14 mouse cellular contexts compared by ENCODE assay signal in genomic region chr6:29650170-29650549, GRCm38 (mm10). TPM values are rescaled to one million over a fixed set of nuclear protein-coding genes. Genes with fewer than 3 reads are reported as not detected.
DNase-seq lines count a peak whose midpoint lies in the region; ATAC-seq lines count a peak whose summit lies in the region.
"Had no signal": no experiment of that assay in that cellular context is flagged by ENCODE, and none has a peak within 500 bp of the region (broad histone marks: within the 10 kb centered on the region; RNA-seq: fewer than 3 reads in every experiment).

No protein-coding gene starts in this region.

- H3K9me3 ChIP-seq in kidney, embryonic 15.5 days (replicated peaks) = no peaks in the 10 kb centered on the region
- H3K9me3 ChIP-seq in neural tube, embryonic 12.5 days = no peaks in the 10 kb centered on the region
- H3K9me3 ChIP-seq: embryonic facial prominence, embryonic 13.5 days; forebrain, embryonic 13.5 days; liver, embryonic 13.5 days; megakaryocyte, embryonic 14.5 days; neural tube, embryonic 13.5 days had no signal

- ATAC-seq in kidney, embryonic 15.5 days (replicated peaks; ENCODE audit: low FRiP score) = 0 out of 2 replicates have a peak, but pooled peaks have one; percentile 29
- 0 out of 2 replicates have a peak, but pooled peaks have one; percentile 25 for ATAC-seq in neural tube, embryonic 12.5 days (ENCODE audit: low FRiP score, low read depth)
- peak; percentile 53 to 57; a peak in 3 of 4 replicates for ATAC-seq in hematopoietic stem cell, adult 5-6 weeks (replicated peaks in 1 of 2; ENCODE audit: insufficient read depth in 1 of 2, low FRiP score in 2 of 2, low TSS enrichment in 1 of 2, low read depth in 1 of 2, poor library complexity in 2 of 2, severe bottlenecking in 2 of 2)

- H3K4me1 ChIP-seq in kidney, embryonic 15.5 days = peaks cover 2% of the 10 kb centered on the region
- H3K4me1 ChIP-seq in neural tube, embryonic 12.5 days = no peaks in the 10 kb centered on the region
- H3K4me1 ChIP-seq: forebrain, embryonic 13.5 days; neural tube, embryonic 13.5 days had no signal

- H3K36me3 ChIP-seq in kidney, embryonic 15.5 days = no peaks in the 10 kb centered on the region
- H3K36me3 ChIP-seq in neural tube, embryonic 12.5 days = no peaks in the 10 kb centered on the region
- H3K36me3 ChIP-seq: embryonic facial prominence, embryonic 13.5 days; liver, embryonic 13.5 days; neural tube, embryonic 13.5 days had no signal

- DNase-seq in kidney, adult 8-10 months = no peak
- no peak for DNase-seq in neural tube, embryonic 10.5 days (ENCODE audit: extremely low spot score, low spot score)
- DNase-seq in heart, postnatal 25 days (ENCODE audit: low spot score) = no peak
- no peak for DNase-seq in right cerebral cortex, postnatal 14 days

- no peaks in the 10 kb centered on the region for H3K27me3 ChIP-seq in kidney, embryonic 15.5 days
- H3K27me3 ChIP-seq in neural tube, embryonic 12.5 days (replicated peaks) = no peaks in the 10 kb centered on the region
- H3K27me3 ChIP-seq: embryonic facial prominence, embryonic 13.5 days; neural tube, embryonic 13.5 days had no signal

- H3K9ac ChIP-seq in kidney, embryonic 15.5 days = no peak overlapping the region
- no peak overlapping the region for H3K9ac ChIP-seq in neural tube, embryonic 12.5 days
- H3K9ac ChIP-seq: embryonic facial prominence, embryonic 13.5 days; forebrain, embryonic 13.5 days; liver, embryonic 13.5 days; neural tube, embryonic 13.5 days had no signal

- no peak overlapping the region for H3K27ac ChIP-seq in kidney, embryonic 15.5 days
- H3K27ac ChIP-seq in neural tube, embryonic 12.5 days = no peak overlapping the region
- H3K27ac ChIP-seq: embryonic facial prominence, embryonic 13.5 days; forebrain, embryonic 13.5 days; hindbrain, postnatal 0 days; liver, embryonic 13.5 days; neural tube, embryonic 13.5 days had no signal

- intact Hi-C loops in heart, postnatal 25 days (cut with DNase I) = no loop called here

- H3K4me2 ChIP-seq in kidney, embryonic 15.5 days = no peak overlapping the region
- no peak overlapping the region for H3K4me2 ChIP-seq in neural tube, embryonic 12.5 days (replicated peaks)
- H3K4me2 ChIP-seq: embryonic facial prominence, embryonic 13.5 days; forebrain, embryonic 13.5 days; heart, embryonic 11.5 days; liver, embryonic 13.5 days; neural tube, embryonic 13.5 days had no signal

- H3K4me3 ChIP-seq in kidney, embryonic 15.5 days (replicated peaks) = no peak overlapping the region
- H3K4me3 ChIP-seq in neural tube, embryonic 12.5 days = no peak overlapping the region
- H3K4me3 ChIP-seq: embryonic facial prominence, embryonic 13.5 days; forebrain, embryonic 13.5 days; liver, embryonic 13.5 days; megakaryocyte, embryonic 14.5 days; neural tube, embryonic 13.5 days had no signal

- 70% methylated on average over 10 of the region's 10 CpGs for WGBS in kidney, embryonic 15.5 days
- WGBS in neural tube, embryonic 12.5 days = 77% methylated on average over 10 of the region's 10 CpGs

RNA-seq across cellular contexts. Expression of gene Tnpo3, which starts 40.5 kb away (rescaled TPM):
- polyA plus RNA-seq in kidney, embryonic 15.5 days (2015; fragmentation: Nextera tagmentation; extraction: Ambion mirVana) = 91.3 and 93.2 TPM in 2 replicates
- polyA plus RNA-seq in neural tube, embryonic 12.5 days (2016; fragmentation: Nextera tagmentation; extraction: Ambion mirVana) = 98.2 and 99.9 TPM in 2 replicates
- total RNA-seq in hematopoietic stem cell, adult 5-6 weeks (2017) = 76.4 and 89.6 TPM in 2 replicates
- total RNA-seq in heart, postnatal 25 days (2021) = 10 to 100 TPM; 40.3 to 44.0 TPM

RNA-seq across cellular contexts. Expression of gene Tspan33, which starts 43.9 kb away (rescaled TPM):
- polyA plus RNA-seq in kidney, embryonic 15.5 days (2015; fragmentation: Nextera tagmentation; extraction: Ambion mirVana) = 19.0 and 19.2 TPM in 2 replicates
- polyA plus RNA-seq in neural tube, embryonic 12.5 days (2016; fragmentation: Nextera tagmentation; extraction: Ambion mirVana) = 6.1 and 6.9 TPM in 2 replicates
- 4.7 and 6.5 TPM in 2 replicates for total RNA-seq in hematopoietic stem cell, adult 5-6 weeks (2017)
- total RNA-seq in heart, postnatal 25 days (2021) = 1 to 10 TPM; 1.4 to 1.5 TPM
